Mouse (Mus musculus) ovary, postnatal 14 days (tissue): Measurements from ENCODE around the gene Mall.

Source experiments
- DNase-seq: peaks from one replicate; pipeline ENCODE4 v3.0.0; 2022; ENCODE audit warnings: low spot score

Mall gene

DNA sequence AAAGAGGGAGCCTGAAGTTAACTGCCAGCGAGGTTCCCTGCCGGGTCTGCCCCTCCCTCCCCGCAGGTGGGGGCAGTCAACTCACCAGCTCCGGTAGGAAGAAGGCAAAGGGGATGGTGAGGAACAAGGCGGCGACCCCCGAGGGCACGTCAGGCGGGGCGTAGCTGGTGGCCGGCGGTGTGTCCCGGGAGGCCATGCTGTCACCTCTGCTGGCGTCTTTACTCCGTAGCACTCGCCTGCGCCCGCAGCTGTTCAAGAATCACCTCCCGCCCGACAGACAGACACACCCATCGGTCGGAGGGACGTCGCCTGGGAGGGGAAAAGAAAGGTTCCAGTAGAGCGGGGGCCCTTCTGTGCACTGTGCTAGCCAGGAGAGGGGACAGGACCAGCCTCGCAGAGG is at the start of gene Mall:
Mall (minus strand) TSS at position 262 of the 400 bp plus-strand sequence.
- no peak for DNase-seq

DNA sequence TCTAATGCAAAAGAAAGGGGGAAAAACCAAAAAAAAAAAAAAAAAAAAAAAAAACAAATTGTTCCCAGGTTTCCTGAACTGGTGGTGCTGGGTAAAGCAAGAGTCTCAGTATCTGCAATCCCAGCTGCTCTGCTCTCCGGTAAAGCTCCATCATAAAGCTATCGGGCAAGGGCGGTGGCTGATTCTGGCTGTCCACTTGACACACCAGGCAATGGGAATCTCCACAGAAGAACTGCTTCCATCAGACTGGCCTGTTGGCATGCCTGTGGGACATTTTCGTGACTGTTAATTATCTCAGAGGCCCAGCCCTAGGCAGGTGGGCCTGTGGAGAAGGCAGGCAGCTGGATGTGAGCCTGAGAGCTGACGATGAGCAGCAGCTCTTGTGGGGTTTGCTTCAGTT is 48.7 kb upstream of the Mall start:
- no peak for DNase-seq

DNA sequence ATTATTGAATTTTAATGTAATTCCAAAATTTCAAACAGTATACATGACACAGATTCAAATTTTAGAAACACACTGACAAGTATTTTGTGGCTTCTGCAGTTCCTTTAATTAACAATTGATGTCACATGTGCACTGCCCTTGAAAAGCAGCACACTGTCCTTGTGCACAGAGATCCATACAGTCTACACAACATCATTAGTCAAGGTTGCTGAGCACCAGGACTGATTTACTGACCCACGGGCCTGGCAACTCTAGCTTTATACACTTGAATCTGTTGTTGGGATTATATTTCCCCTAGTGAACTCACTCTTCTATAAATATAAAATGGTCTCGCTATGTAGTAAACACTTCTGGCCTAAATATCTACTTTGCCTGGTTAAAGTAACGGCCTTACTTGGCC is 45.3 kb upstream of the Mall start:
- no peak for DNase-seq

DNA sequence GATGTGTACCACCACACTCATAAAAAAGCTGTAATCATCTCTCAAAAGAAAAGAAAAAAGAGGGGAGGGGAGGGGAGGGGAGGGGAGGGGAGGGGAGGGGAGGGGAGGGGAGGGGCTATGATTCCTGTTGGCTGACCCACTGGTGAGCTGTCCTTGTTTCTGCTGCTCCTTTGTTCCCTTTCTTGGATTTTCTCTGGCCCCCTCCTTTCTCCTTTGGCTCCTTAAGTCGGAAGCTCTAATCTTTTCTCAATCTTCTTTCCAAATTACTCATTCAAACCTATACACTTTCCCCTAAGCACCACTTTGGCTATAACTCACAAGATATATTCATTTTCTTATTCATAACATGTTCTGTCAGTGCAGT is 44.8 kb upstream of the Mall start:
- no peak for DNase-seq

DNA sequence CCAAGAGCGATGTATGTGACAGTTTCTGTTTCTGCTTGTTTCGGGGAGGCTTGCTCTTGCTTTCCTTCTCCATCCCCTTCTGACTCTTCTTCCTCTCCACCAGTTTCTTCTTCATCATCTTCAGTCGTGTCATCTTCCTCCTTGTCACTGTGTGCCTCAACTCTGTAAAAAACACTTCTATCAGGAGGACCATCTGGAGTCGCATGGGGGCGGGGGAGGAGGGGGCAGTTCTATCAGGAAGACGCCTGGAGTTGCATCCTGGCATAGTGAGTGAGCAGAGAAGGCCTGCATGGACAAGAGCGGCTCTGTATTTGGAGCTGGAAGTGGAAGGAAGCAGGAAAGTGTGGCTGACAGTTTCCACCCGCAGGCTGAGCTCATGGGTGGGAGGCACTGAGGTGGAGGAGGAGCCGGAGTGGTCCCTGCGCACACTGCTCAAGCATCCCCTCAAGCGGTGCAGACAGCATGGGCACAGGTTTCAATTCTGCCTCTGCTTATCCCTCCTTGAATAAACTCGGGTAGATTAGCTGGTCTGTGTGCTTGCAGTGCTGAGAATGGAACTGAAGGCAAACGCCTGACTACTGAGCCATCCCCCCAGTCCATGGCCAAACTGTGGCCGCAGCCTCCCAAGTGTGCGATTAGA is 44.3 kb upstream of the Mall start:
- DNase-seq, result no peak

DNA sequence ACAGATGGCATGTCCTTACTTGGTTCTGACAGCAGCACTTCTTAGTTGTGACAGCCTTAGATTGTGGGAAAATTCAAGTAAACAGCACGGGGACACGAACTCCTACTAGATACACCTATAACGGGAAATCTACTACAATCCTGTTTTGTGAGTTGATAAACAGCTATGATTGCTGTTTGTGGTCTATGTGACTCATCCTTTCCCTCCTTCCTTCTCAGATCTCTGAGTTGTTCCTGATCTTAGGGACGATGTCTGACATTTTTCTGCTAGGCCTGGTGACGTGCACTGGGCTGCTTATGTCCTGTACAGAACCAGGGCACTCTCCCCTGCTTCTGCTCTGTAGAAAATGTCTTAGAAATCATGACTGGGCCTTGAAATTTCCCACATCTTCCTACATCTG is 31.9 kb upstream of the Mall start:
- DNase-seq, result no peak

DNA sequence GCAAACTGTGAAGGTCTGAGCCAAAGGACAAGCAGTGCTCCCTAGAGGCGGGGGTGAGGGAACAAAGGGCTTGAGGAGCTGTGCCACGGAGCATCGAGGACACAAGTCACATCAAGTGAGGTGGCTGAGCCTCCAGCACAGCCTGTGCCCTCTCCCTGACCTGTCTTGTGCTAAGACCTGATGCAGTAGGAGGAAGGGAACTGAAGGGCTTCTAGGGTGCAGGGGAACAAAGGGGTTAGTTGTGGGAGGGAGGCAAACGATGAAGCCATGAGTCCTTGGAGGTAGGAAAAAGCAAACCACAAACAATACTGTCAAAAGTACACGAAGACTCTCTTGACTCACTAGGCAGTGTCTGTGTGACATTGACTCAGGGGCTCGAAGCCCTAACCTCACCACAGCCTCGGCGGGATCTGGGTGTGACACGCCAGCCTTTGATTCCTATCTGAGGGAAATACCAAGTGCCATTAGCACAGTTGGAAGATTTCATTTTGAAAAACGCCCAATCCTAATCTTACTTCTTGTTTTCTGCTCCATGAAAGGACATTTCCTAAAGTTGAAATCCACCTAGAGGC is 30.8 kb upstream of the Mall start:
- DNase-seq, result no peak

DNA sequence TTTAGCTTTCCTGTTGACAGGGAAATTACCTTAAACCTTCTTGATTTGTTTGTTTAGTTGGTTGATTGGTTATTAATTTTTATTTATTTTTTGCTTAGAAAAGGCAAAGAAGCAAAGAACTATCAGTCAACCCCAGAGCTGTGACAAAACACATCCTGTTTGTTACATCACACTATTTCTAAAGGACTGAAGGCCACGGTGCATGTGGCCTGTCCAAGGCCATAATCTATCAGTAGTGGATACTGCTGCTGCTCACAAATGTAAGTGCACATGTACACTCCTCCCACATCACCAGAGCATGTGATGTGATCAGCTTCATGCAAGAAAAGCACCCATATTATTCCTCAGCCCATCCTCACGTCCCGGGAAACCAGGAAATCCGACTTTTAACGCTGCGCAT is 30.3 kb upstream of the Mall start:
- no peak for DNase-seq

DNA sequence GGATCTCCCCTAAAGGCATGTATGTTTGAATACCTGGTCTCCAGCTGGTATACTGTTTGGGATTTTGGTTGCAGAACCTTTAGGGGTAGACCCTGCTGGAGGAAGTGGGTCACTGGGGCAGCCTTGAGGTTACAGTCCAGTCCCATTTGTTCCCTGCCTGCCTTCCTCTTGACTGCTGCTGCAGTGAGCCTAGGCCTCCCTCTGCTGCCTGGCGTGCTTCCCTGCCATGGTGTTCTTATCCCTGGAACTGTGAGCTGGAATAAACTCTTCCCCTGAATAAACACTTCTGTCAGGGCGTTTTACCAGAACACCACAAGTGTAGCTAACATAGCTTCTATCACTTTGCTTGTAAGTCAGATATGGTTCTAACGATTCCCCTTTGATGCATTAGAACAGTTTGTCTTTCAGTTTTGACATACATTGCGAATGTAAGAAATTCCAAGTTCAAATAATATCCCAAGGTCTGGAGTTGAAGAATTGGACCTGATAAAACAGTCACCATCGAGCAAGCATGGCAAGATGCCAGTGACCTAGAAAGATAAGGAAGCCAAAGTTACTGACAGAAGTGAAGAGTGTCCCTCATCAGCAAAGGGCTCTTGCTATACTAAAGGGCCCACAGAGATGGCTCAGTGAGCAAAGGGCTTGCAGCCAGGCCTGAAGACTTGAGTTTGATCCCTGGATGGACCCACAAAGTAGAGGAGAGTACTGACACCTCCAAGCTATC is 29.6 kb upstream of the Mall start:
- DNase-seq, result no peak

DNA sequence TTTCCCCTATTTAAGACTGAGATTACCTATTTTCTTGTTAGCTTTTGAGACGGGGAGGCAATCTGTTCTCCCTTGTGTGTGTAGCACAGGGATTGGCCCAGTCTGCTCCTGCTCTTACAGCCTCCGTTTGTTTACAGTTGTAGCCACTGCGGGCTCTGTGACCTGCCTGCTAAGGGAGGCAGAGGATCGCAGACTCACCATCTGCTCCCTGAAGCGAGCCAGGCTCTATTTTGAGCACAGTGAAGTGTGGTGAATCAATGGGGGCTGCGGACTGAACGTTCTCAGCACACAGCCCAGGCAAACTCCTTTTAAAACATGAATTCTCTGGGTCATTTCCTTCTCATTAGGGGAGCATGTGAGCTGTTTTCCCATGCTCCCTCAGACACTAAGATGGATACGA is 27.4 kb upstream of the Mall start:
- DNase-seq, result no peak

DNA sequence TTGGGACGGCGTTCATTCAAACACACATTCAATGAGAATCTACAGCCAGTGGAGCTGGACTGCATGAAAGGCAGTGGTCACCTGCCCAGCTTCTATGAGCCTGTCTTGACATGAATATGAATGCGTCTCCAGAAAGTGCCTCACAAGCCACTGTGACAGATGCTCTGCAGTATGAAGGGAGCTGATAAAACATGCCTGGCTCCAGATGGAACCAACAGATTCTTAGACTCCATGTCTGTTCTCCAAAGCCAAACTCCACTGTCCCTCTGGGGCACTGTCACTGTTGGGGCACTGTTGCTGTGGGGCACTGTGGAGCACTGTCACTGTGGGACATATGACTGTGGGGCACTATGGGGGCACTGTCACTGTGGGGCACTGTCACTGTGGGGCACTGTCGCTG is 24.4 kb upstream of the Mall start:
- no peak for DNase-seq

DNA sequence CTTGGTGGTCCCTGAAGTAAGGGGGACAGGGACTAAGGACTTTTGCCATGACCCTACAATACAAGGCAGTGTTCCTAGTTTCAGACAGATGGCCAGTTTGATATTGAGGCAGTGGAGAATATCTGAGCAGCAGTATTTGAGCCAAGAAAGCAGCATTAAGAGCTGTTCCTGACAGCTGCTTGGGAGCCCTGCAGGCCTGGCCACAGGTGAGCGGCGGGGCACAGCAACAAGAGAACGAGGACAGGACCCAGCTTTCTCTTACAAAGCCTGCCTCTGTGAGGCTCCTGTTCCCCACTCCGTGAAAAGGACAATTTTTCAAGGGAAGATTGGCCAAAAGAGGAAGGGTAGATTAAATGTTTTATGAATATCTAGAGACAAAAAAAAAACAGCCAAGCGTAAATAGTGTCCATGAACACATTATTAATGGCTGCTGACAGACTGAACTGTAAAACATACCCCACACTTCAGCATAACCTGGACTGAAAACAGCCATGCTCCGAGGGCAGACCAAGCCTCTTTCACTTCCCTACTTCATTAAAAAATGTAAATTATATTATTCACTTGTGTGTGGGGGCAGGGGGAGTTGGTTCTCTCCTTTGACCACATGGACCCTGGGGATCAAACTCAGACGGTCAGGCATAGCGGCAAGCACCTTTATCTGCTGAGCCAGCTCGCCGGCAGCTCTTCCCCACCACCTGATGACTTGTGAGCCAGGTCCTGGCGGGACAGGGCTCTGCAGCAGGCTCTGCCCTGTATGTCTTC is 22.3 kb upstream of the Mall start:
- DNase-seq, result no peak

DNA sequence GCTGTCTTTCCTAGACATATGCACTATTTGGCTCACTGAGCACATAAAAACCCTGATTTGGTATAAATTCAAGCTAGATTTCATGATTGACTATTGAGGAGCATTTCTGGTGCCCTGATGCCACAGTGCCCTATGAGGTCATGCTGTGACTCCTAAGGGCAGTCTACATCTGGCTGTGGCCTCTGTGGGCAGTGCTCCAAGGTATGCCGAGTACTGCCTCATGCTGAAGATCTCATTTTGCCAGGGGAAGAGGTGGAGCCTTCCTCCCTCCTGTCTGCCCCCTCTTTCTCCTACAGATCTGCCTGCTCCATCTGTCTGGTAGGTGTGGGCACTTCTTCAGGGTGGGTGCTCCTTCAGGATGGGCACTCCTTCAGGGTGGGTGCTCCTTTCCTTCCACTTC is 19.6 kb upstream of the Mall start:
- no peak for DNase-seq

DNA sequence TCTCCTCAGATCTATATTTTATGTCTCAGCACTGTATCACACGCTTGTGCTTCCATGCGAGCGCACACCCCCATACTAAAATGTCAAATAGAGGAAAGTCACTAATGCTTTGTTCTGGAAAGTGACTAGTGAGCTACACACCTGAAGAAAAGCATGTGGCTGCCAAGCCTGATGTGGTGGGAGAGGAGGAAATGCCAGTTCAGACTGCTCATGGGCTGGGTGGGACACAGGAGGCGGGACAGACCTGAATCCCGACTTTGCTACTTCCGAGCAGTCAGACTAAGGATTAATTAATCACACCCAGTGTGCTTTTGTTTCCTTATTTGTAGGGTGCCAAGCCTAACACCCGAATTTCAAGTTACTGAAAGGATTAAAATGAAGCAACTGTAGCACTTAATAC is 18.6 kb upstream of the Mall start:
- no peak for DNase-seq

DNA sequence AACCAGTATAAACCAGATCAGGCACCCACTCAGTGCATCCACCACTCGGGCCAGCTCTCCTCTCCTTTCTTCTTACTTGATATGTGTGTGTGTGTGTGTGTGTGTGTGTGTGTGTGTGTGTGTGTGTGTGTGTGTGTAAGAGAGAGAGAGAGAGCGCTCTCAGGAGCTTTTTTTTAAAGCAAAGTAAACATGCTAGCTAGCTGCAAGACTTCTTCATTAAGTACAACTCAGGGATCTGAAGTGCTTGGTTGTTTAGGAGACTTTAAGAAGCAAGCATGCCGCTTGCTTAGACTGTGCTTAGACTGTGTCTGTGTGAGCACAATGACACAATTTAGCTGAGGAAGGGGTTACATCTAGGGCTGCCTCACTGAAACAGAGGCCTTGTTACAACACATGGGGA is 12.9 kb upstream of the Mall start:
- no peak for DNase-seq

DNA sequence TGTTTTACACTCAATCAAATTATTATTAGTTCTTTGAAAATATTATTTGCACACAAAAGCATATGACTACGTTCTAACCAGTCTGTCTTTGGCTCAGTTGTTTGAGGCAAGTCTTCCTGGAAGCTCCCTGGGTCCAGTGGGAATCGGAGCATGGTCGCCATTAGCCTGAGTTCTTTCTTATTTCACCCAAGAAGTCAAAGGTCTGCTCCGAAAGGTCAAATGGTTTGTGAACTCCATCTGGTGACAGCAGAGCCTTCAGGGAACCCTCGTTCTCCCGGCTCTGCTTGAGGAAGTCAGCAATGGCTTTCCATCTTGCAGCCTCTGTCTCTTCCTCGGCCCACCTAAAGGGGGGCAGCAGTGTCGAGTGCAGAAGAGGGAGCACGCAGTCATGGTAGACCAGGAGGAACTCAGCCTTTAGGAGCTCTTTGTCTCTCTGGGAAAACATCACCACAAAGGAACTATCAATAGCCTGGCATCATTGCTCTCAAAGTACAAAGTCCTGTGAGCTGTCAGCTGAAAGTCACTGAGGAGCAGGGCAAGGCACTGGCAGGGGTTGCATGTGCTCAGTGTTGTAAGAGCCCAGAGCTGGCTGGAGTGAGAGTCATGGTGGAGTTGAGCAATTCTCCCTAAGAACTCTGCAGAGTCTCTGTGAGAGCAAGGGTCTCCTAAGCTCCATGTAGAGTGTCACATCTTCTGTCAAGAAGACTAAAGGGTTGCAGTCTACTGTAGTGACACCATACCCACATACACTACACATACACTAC is 11.2 kb upstream of the Mall start:
- no peak for DNase-seq

DNA sequence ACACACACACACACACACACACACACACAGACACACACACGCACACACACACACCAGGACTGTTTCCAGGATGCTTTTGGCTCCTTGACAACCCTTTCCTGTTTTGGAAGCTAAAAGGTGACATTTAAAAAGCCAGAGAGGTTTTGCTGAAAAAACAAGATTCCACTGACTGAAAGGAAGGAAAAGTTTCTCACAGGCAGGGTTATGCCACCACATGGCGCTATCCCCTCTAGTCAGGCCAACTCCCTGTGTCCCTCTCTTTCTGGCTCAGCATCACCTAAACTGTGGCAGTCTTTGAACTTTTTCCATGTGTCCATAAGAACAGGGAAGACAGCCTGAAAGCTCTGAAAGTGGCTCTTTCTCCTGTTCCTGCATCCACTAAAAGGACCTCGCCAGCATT is 8.2 kb upstream of the Mall start:
- DNase-seq, result no peak

DNA sequence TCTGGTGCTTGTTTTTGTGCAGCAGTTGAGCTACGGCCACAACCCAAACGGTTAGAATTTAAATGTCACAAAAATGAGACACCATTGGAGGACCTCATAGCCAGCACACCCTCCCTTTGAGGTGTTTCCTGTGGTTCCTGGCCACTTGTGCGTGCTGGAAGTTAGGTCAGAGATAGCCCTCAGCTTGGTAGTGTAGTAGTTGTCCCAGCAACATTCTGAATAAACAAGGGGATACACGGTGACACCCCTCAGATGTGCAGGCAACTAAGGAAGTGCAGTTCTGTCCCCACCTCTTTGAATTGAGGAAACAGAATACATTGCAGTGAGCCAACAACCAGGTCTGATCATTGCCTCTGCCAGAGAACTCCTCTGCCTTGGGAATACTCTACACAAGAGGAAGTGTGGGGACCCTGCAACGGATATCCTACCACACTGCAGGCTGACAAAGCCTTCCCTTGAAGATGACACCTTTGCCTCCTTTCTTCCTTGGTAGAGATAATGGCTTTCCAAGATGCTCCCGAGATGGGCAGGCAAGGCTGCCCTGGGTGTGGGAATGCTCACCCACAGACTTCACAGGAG is 7.0 kb upstream of the Mall start:
- no peak for DNase-seq

DNA sequence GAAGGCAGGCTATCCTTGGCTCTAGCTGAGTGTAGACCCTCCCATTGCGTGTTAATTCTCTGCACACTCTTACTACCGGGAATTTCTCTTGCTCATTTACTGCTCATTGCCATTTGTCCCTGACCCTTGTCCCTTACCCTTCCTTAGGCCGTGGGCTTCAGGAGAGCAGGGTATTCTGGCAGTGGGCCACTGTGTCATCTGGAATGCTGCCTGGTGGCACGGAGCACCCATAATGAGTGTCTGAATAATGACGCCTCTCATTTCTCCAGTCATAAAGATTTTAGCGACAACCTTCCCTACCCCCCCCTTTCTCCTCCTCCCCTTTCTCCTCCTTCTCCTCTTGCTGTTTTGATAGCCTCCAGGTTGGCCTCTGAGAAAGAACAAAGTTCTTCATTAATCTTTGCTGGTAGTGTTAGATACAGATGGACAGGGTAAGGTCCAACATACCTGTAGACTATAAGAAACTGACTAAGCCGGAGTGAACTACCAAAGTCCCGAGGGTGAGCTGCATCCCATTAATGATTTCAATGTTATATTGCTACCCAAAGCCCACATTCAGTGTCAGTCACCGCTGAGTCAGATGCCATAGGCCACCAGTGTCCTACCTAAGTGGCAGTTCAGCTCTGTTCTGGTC is 5.9 kb upstream of the Mall start:
- no peak for DNase-seq

DNA sequence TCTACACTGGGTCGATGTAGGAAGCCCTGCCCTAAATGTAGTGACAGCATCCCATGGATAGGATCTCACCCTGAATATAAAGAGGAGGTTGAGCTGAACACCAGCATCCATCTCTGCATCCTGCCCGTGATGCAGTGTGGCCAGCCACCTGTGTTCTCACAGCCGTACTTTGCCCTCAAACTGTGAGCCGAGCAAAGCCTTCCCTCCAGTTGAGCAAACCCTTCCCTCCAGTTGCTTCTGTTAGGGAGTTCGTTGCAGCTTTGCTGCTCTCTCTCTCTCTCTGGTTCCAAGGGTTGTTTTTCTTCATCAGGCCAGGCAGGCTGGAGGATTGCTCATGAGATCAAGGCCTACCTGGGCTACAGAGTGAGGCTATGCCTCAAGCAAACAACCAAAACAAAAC is 5.2 kb upstream of the Mall start:
- DNase-seq, result no peak

DNA sequence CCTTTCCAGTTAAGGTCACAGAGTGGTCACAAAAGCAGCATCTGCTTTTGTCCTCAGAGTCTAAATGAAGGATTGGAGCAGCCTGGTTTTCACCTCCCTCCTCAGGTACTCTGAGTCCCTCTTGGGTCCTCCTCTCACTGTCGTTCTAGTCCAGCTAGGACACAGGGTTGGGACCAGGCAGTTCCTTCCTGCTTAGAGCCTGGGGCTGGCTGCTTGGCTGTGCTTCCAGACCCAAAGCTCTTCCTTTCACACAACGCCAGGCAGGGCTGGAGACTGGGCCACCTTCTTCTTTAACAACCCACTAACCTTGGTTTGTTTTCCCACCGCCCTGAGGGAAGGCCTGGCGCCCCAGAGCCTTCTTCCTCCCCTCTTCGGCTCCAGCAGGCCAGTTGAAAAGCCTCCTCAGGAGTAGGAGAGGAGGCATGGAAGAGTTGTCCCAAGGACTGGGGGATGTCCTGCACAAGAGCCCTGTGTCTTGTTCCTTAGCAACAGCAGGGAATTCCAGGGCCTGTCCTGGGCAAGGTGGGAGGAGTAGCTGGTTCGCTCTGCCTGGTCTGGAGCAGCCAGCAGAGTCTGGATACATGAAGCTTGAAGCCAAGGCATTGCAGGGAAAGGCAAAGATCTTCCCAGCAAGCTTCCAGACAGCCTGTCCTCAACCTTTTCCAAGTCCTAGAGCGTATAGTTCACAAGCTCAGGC is 717 bp upstream of the Mall start:
- no peak for DNase-seq
